In the genomic region with DNA sequence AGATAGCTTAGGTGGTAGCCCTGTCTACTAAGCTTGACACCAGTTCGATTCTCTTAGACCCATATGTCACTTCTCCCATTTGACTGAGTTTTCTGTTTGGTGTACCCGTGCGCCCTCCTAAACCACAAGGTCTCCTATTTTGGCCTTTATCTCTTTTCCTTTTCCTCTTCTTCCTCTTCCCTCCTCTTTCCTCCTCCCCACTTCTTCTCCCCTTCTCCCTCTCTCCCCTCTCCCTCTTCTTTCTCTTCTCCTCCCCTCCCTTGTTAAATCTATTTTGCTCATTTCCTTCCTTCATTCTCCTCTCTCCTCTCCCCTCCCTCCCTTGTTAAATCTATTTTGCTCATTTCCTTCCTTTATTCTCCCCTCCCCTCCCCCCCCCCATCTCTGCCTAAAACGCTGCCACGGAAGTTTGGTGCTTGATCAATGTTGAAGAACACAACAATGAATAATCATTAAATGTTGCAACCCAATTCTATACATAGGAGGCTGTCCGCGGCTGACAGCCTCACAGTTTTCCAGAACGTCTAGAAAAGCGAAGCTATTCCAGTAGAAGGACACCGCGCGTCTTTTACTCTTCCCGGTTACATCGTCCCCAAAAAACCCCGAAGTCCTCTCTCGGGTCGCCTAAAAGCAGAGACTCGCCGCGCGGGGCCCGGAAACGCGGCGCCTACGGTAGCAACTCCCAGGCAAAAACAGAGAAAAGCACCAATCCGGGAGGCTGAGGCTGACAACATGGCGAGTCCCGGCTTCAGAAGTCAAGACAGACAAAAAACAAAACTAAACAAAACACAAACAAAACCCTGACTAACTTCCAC, we compare ENCODE assay signal across 8 mouse cellular contexts. TPM values are rescaled to one million over a fixed set of nuclear protein-coding genes. Genes with fewer than 3 reads are reported as not detected.
A peak's percentile ranks its signal among the peaks of the same experiment; 100 is the strongest.
DNase-seq lines count a peak whose midpoint lies in the region; ATAC-seq lines count a peak whose summit lies in the region.

No protein-coding gene starts in this region.

- H3K27ac ChIP-seq in heart, embryonic 10.5 days = peak overlapping the region; percentile 95
- peak overlapping the region; percentile 95 for H3K27ac ChIP-seq in embryonic facial prominence, embryonic 15.5 days (replicated peaks)
- H3K27ac ChIP-seq in limb, embryonic 13.5 days = peak overlapping the region; percentile 95

- H3K9ac ChIP-seq in embryonic facial prominence, embryonic 15.5 days = peak overlapping the region; percentile 60
- H3K9ac ChIP-seq in limb, embryonic 13.5 days = peak overlapping the region; percentile 76

- no peaks in the 10 kb centered on the region for H3K9me3 ChIP-seq in heart, embryonic 10.5 days
- H3K9me3 ChIP-seq in embryonic facial prominence, embryonic 15.5 days (replicated peaks) = no peaks in the 10 kb centered on the region
- H3K9me3 ChIP-seq in limb, embryonic 13.5 days = no peaks in the 10 kb centered on the region

- peaks cover 8% of the 10 kb centered on the region; the same call in 1 of the 2 replicates for H3K36me3 ChIP-seq in heart, embryonic 10.5 days
- peaks cover 3% of the 10 kb centered on the region; the same call in 1 of the 2 replicates for H3K36me3 ChIP-seq in embryonic facial prominence, embryonic 15.5 days
- peaks cover 21% of the 10 kb centered on the region for H3K36me3 ChIP-seq in limb, embryonic 13.5 days
- 0 out of 2 replicates have a peak, but pooled peaks cover 1% of the 10 kb centered on the region for H3K36me3 ChIP-seq in splenic B cell, adult 2 months (ENCODE audit: control insufficient read depth, insufficient read depth, low read length, poor library complexity, severe bottlenecking)

- DNase-seq in heart, embryonic 10.5 days (ENCODE audit: low spot score) = no peak
- DNase-seq in heart, postnatal 14 days = no peak
- DNase-seq in CD4-positive, CD25-positive, alpha-beta regulatory T cell, adult 2 months (ENCODE audit: low read depth, low spot score) = peak; percentile 40
- peak; percentile 56 for DNase-seq in splenic B cell, adult 2 months (ENCODE audit: low read depth, low spot score)
- no peak for DNase-seq in thymus, adult 18-20 months
- DNase-seq in adrenal gland, postnatal 25 days = no peak

- H3K4me3 ChIP-seq in heart, embryonic 10.5 days = peak overlapping the region; percentile 91
- peak overlapping the region; percentile 87 for H3K4me3 ChIP-seq in embryonic facial prominence, embryonic 15.5 days (replicated peaks)
- peak overlapping the region; percentile 69 for H3K4me3 ChIP-seq in limb, embryonic 13.5 days

- no peaks in the 10 kb centered on the region for H3K27me3 ChIP-seq in heart, embryonic 10.5 days (ENCODE audit: insufficient read depth, poor library complexity, severe bottlenecking)
- H3K27me3 ChIP-seq in embryonic facial prominence, embryonic 15.5 days = no peaks in the 10 kb centered on the region
- H3K27me3 ChIP-seq in limb, embryonic 13.5 days = no peaks in the 10 kb centered on the region
- no peaks in the 10 kb centered on the region for H3K27me3 ChIP-seq in splenic B cell, adult 2 months (ENCODE audit: control insufficient read depth, insufficient read depth, low read length, poor library complexity, severe bottlenecking)

- intact Hi-C loops in heart, postnatal 14 days (cut with DNase I) = no loop called here

- 8% methylated on average over 29 of the region's 29 CpGs for WGBS in heart, embryonic 10.5 days
- WGBS in embryonic facial prominence, embryonic 15.5 days = 8% methylated on average over 29 of the region's 29 CpGs
- 9% methylated on average over 29 of the region's 29 CpGs for WGBS in limb, embryonic 13.5 days

- H3K4me1 ChIP-seq in heart, embryonic 10.5 days = peaks cover 12% of the 10 kb centered on the region
- H3K4me1 ChIP-seq in embryonic facial prominence, embryonic 15.5 days = peaks cover 13% of the 10 kb centered on the region
- peaks cover 18% of the 10 kb centered on the region for H3K4me1 ChIP-seq in limb, embryonic 13.5 days

- peak overlapping the region; percentile 57 for H3K4me2 ChIP-seq in embryonic facial prominence, embryonic 15.5 days (replicated peaks)
- H3K4me2 ChIP-seq in limb, embryonic 13.5 days (replicated peaks) = peak overlapping the region; percentile 66

- ATAC-seq in embryonic facial prominence, embryonic 15.5 days (ENCODE audit: insufficient number of reproducible peaks, low FRiP score, low TSS enrichment, low read depth) = peak; percentile 69; the same call in 1 of the 2 replicates
- peak; percentile 68 for ATAC-seq in limb, embryonic 13.5 days (ENCODE audit: low FRiP score, low read depth)

RNA-seq across cellular contexts. Expression of a gene that starts 0.8 kb away (rescaled TPM):
- 54.0 and 70.3 TPM in 2 replicates for polyA plus RNA-seq in heart, embryonic 10.5 days (2016; fragmentation: Nextera tagmentation; extraction: Ambion mirVana)
- total RNA-seq in heart, postnatal 14 days (2021) = 10 to 100 TPM; 20.5 to 20.7 TPM
- polyA plus RNA-seq in embryonic facial prominence, embryonic 15.5 days (2015; fragmentation: Nextera tagmentation; extraction: Ambion mirVana) = 68.3 and 72.3 TPM in 2 replicates
- 76.3 and 79.1 TPM in 2 replicates for polyA plus RNA-seq in limb, embryonic 13.5 days (2015; fragmentation: Nextera tagmentation; extraction: Ambion mirVana)
- total RNA-seq in adrenal gland, postnatal 25 days (2021) = 36.8 and 37.2 TPM in 2 replicates

RNA-seq across cellular contexts. Expression of a gene that starts 11.4 kb away (rescaled TPM):
- polyA plus RNA-seq in heart, embryonic 10.5 days (2016; fragmentation: Nextera tagmentation; extraction: Ambion mirVana) = 11.5 and 14.3 TPM in 2 replicates
- 10 to 100 TPM; 11.0 to 11.2 TPM for total RNA-seq in heart, postnatal 14 days (2021)
- polyA plus RNA-seq in embryonic facial prominence, embryonic 15.5 days (2015; fragmentation: Nextera tagmentation; extraction: Ambion mirVana) = 14.9 and 17.3 TPM in 2 replicates
- polyA plus RNA-seq in limb, embryonic 13.5 days (2015; fragmentation: Nextera tagmentation; extraction: Ambion mirVana) = 9.4 and 10.1 TPM in 2 replicates
- total RNA-seq in adrenal gland, postnatal 25 days (2021) = 31.1 and 41.5 TPM in 2 replicates

RNA-seq across cellular contexts. Expression of a gene that starts 25.8 kb away (rescaled TPM):
- 0.16 TPM in 1 of 2 replicates, not detected in the other for polyA plus RNA-seq in heart, embryonic 10.5 days (2016; fragmentation: Nextera tagmentation; extraction: Ambion mirVana)
- 1 to 10 TPM in 1 of 2 experiments, under 1 TPM in 1; 0.33 to 1.2 TPM for total RNA-seq in heart, postnatal 14 days (2021)
- 0.15 and 0.20 TPM in 2 replicates for polyA plus RNA-seq in embryonic facial prominence, embryonic 15.5 days (2015; fragmentation: Nextera tagmentation; extraction: Ambion mirVana)
- polyA plus RNA-seq in limb, embryonic 13.5 days (2015; fragmentation: Nextera tagmentation; extraction: Ambion mirVana) = 0.27 TPM in 1 of 2 replicates, not detected in the other
- 0.27 TPM in 1 of 2 replicates, not detected in the other for total RNA-seq in adrenal gland, postnatal 25 days (2021)

Comparison
In these comparisons a context has a peak if more than half of its experiments do, and no peak if none do; other contexts are left out.
1. DNase-seq: peak in CD4-positive, CD25-positive, alpha-beta regulatory T cell, adult 2 months (single experiment) and splenic B cell, adult 2 months (single experiment); none in heart, embryonic 10.5 days (single experiment), heart, postnatal 14 days (0 of 2), thymus, adult 18-20 months (0 of 2) and adrenal gland, postnatal 25 days (single experiment).
2. Peak in every context shown above with its lines, with median percentiles within 50 percentile points of each other: H3K27ac ChIP-seq and H3K4me3 ChIP-seq.